Mouse (Mus musculus): Measurements from ENCODE around the gene Uqcc3. TPM values are rescaled to one million over a fixed set of nuclear protein-coding genes. Genes with fewer than 3 reads are reported as not detected.
A peak's percentile ranks its signal among the peaks of the same experiment; 100 is the strongest.

The Uqcc3 gene
- total and polyA plus RNA-seq, 2 experiments from 2014 or later: 26.5 to 65.0 TPM

GRCm38 (mm10) chr19:8831262-8831661, 49.5 kb downstream of the Uqcc3 start:
- Histone ChIP-seq H3K9ac (replicated peaks; ENCODE audit: low read length, poor library complexity, severe bottlenecking) (no peak overlapping the region), H3K4me1 (ENCODE audit: insufficient read depth, low read length) (no peaks in the 10 kb centered on the region), H3K27ac (ENCODE audit: low read depth, low read length) (no peak overlapping the region), H3K4me2 (ENCODE audit: low read depth, low read length, poor library complexity, severe bottlenecking) (no peak overlapping the region), H3K27me3 (ENCODE audit: insufficient read depth, low read length) (no peaks in the 10 kb centered on the region), H3K36me3 (ENCODE audit: insufficient read depth, low read length) (peaks cover 67% of the 10 kb centered on the region), H3K4me3 (ENCODE audit: low read depth, low read length) (no peak overlapping the region), H3K9me3 (ENCODE audit: low read length) (no peaks in the 10 kb centered on the region)
- DNase-seq (ENCODE audit: low spot score) (peak; percentile 47), ATAC-seq (ENCODE audit: low FRiP score) (peak; percentile 42; the same call in 1 of the 2 replicates)
- 75% methylated on average over 11 of the region's 11 CpGs for WGBS
- peak; percentile 41 for TF ChIP-seq CTCF (IDR thresholded peaks at IDR 0.05)

DNA sequence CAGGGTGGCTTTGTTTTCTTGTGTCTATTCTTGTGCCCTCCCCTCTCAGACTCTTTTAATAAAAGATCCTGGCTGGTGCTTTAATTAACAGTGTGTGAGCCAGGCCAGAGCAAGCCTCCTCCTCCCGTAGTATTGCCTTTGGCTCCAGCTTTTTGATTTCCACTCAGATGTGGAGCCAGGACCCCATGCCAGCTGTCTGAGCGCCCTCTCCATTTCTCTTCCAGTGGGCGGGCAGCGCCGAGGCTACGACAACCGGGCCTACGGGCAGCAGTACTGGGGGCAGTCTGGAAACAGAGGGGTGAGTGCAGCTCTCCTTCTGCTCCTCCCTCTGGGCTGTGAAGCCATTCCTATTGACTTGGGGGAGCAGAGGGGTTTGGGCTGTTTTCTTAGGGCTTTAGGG, 50.1 kb downstream of the Uqcc3 start:
- peaks cover 72% of the 10 kb centered on the region for H3K36me3 ChIP-seq (ENCODE audit: insufficient read depth, low read length)
- no peak for TF ChIP-seq CTCF (IDR thresholded peaks at IDR 0.05)
- no peak overlapping the region for H3K9ac ChIP-seq (replicated peaks; ENCODE audit: low read length, poor library complexity, severe bottlenecking)
- WGBS: 82% methylated on average over 8 of the region's 8 CpGs
- H3K9me3 ChIP-seq (ENCODE audit: low read length): no peaks in the 10 kb centered on the region
- no peak overlapping the region for H3K4me2 ChIP-seq (ENCODE audit: low read depth, low read length, poor library complexity, severe bottlenecking)
- no peak overlapping the region for H3K27ac ChIP-seq (ENCODE audit: low read depth, low read length)
- H3K4me1 ChIP-seq (ENCODE audit: insufficient read depth, low read length): no peaks in the 10 kb centered on the region
- no peak for ATAC-seq (ENCODE audit: low FRiP score)
- no peaks in the 10 kb centered on the region for H3K27me3 ChIP-seq (ENCODE audit: insufficient read depth, low read length)
- peak; percentile 9 for DNase-seq (ENCODE audit: low spot score)
- H3K4me3 ChIP-seq (ENCODE audit: low read depth, low read length): no peak overlapping the region

Small RNAs within 50 kb of the gene (microRNA-seq; reads per million reads assigned to microRNA genes)
- gene Mir5136 (ENCODE audit: borderline number of aligned reads): not detected

Other genes with a start within 250 kb of the Uqcc3 start
Only the 30 nearest of the 32 such genes appear.
- 111 and 133 TPM in 2 replicates for gene Slc3a2, start 157.6 kb downstream of the Uqcc3 start, total RNA-seq (2014; rRNA removed)
- 212 and 223 TPM in 2 replicates for gene Slc3a2, start 157.6 kb downstream of the Uqcc3 start, polyA plus RNA-seq (2015; fragmentation: Nextera tagmentation; extraction: Ambion mirVana)
- gene Wdr74, start 145.1 kb downstream of the Uqcc3 start, total RNA-seq (2014; rRNA removed): 50.9 and 65.7 TPM in 2 replicates
- gene Wdr74, start 145.1 kb downstream of the Uqcc3 start, polyA plus RNA-seq (2015; fragmentation: Nextera tagmentation; extraction: Ambion mirVana): 85.9 and 88.2 TPM in 2 replicates
- not detected in 2 replicates for gene 1700092M07Rik, start 140.2 kb downstream of the Uqcc3 start, total RNA-seq (2014; rRNA removed)
- gene 1700092M07Rik, start 140.2 kb downstream of the Uqcc3 start, polyA plus RNA-seq (2015; fragmentation: Nextera tagmentation; extraction: Ambion mirVana): 0.64 TPM in 1 of 2 replicates, not detected in the other
- 112 and 147 TPM in 2 replicates for gene Stx5a, start 139.5 kb downstream of the Uqcc3 start, total RNA-seq (2014; rRNA removed)
- 104 and 106 TPM in 2 replicates for gene Stx5a, start 139.5 kb downstream of the Uqcc3 start, polyA plus RNA-seq (2015; fragmentation: Nextera tagmentation; extraction: Ambion mirVana)
- gene Nxf1, start 123.8 kb downstream of the Uqcc3 start, total RNA-seq (2014; rRNA removed): 67.4 and 75.6 TPM in 2 replicates
- gene Nxf1, start 123.8 kb downstream of the Uqcc3 start, polyA plus RNA-seq (2015; fragmentation: Nextera tagmentation; extraction: Ambion mirVana): 90.0 and 92.8 TPM in 2 replicates
- gene Tmem223, start 109.9 kb downstream of the Uqcc3 start, total RNA-seq (2014; rRNA removed): 210 and 320 TPM in 2 replicates
- 202 and 230 TPM in 2 replicates for gene Tmem223, start 109.9 kb downstream of the Uqcc3 start, polyA plus RNA-seq (2015; fragmentation: Nextera tagmentation; extraction: Ambion mirVana)
- 20.4 and 27.3 TPM in 2 replicates for gene Tmem179b, start 106.5 kb downstream of the Uqcc3 start, total RNA-seq (2014; rRNA removed)
- 19.1 and 21.1 TPM in 2 replicates for gene Tmem179b, start 106.5 kb downstream of the Uqcc3 start, polyA plus RNA-seq (2015; fragmentation: Nextera tagmentation; extraction: Ambion mirVana)
- gene Taf6l, start 94.5 kb downstream of the Uqcc3 start, total RNA-seq (2014; rRNA removed): 32.5 and 38.7 TPM in 2 replicates
- gene Taf6l, start 94.5 kb downstream of the Uqcc3 start, polyA plus RNA-seq (2015; fragmentation: Nextera tagmentation; extraction: Ambion mirVana): 25.2 and 26.4 TPM in 2 replicates
- 67.2 and 67.5 TPM in 2 replicates for gene Polr2g, start 82.3 kb downstream of the Uqcc3 start, total RNA-seq (2014; rRNA removed)
- 163 and 171 TPM in 2 replicates for gene Polr2g, start 82.3 kb downstream of the Uqcc3 start, polyA plus RNA-seq (2015; fragmentation: Nextera tagmentation; extraction: Ambion mirVana)
- gene Zbtb3, start 78.4 kb downstream of the Uqcc3 start, total RNA-seq (2014; rRNA removed): 6.0 and 6.2 TPM in 2 replicates
- 3.2 and 4.5 TPM in 2 replicates for gene Zbtb3, start 78.4 kb downstream of the Uqcc3 start, polyA plus RNA-seq (2015; fragmentation: Nextera tagmentation; extraction: Ambion mirVana)
- 63.0 and 63.8 TPM in 2 replicates for gene Ttc9c, start 61.6 kb downstream of the Uqcc3 start, total RNA-seq (2014; rRNA removed)
- gene Ttc9c, start 61.6 kb downstream of the Uqcc3 start, polyA plus RNA-seq (2015; fragmentation: Nextera tagmentation; extraction: Ambion mirVana): 38.8 and 45.3 TPM in 2 replicates
- gene Hnrnpul2, start 60.9 kb downstream of the Uqcc3 start, total RNA-seq (2014; rRNA removed): 25.9 and 36.2 TPM in 2 replicates
- gene Hnrnpul2, start 60.9 kb downstream of the Uqcc3 start, polyA plus RNA-seq (2015; fragmentation: Nextera tagmentation; extraction: Ambion mirVana): 4.6 and 5.5 TPM in 2 replicates
- 5.6 and 12.7 TPM in 2 replicates for gene AC129217.1, start 51.1 kb downstream of the Uqcc3 start, total RNA-seq (2014; rRNA removed)
- not detected in 2 replicates for gene AC129217.1, start 51.1 kb downstream of the Uqcc3 start, polyA plus RNA-seq (2015; fragmentation: Nextera tagmentation; extraction: Ambion mirVana)
- 112 and 121 TPM in 2 replicates for gene Bscl2, start 43.5 kb downstream of the Uqcc3 start, total RNA-seq (2014; rRNA removed)
- 101 and 108 TPM in 2 replicates for gene Bscl2, start 43.5 kb downstream of the Uqcc3 start, polyA plus RNA-seq (2015; fragmentation: Nextera tagmentation; extraction: Ambion mirVana)
- 103 and 119 TPM in 2 replicates for gene Gng3, start 41.7 kb downstream of the Uqcc3 start, total RNA-seq (2014; rRNA removed)
- 746 and 809 TPM in 2 replicates for gene Gng3, start 41.7 kb downstream of the Uqcc3 start, polyA plus RNA-seq (2015; fragmentation: Nextera tagmentation; extraction: Ambion mirVana)
- gene Lrrn4cl, start 30.2 kb downstream of the Uqcc3 start, total RNA-seq (2014; rRNA removed): 2.7 and 3.5 TPM in 2 replicates
- 2.0 and 2.1 TPM in 2 replicates for gene Lrrn4cl, start 30.2 kb downstream of the Uqcc3 start, polyA plus RNA-seq (2015; fragmentation: Nextera tagmentation; extraction: Ambion mirVana)
- gene Ubxn1, start 9.4 kb downstream of the Uqcc3 start, total RNA-seq (2014; rRNA removed): 73.5 and 73.8 TPM in 2 replicates
- 142 and 143 TPM in 2 replicates for gene Ubxn1, start 9.4 kb downstream of the Uqcc3 start, polyA plus RNA-seq (2015; fragmentation: Nextera tagmentation; extraction: Ambion mirVana)
- 4.2 and 6.6 TPM in 2 replicates for gene Lbhd1, start 2.8 kb upstream of the Uqcc3 start, total RNA-seq (2014; rRNA removed)
- gene Lbhd1, start 2.8 kb upstream of the Uqcc3 start, polyA plus RNA-seq (2015; fragmentation: Nextera tagmentation; extraction: Ambion mirVana): 17.7 and 20.6 TPM in 2 replicates
- gene Gm49403, start 3.0 kb upstream of the Uqcc3 start, total RNA-seq (2014; rRNA removed): not detected in 2 replicates
- gene Gm49403, start 3.0 kb upstream of the Uqcc3 start, polyA plus RNA-seq (2015; fragmentation: Nextera tagmentation; extraction: Ambion mirVana): not detected in 2 replicates
- 17.8 and 23.7 TPM in 2 replicates for gene 1810009A15Rik, start 7.9 kb upstream of the Uqcc3 start, total RNA-seq (2014; rRNA removed)
- 29.2 and 32.9 TPM in 2 replicates for gene 1810009A15Rik, start 7.9 kb upstream of the Uqcc3 start, polyA plus RNA-seq (2015; fragmentation: Nextera tagmentation; extraction: Ambion mirVana)
- 3.8 TPM in 1 of 2 replicates, not detected in the other for gene Gm49416, start 8.0 kb upstream of the Uqcc3 start, total RNA-seq (2014; rRNA removed)
- not detected in 2 replicates for gene Gm49416, start 8.0 kb upstream of the Uqcc3 start, polyA plus RNA-seq (2015; fragmentation: Nextera tagmentation; extraction: Ambion mirVana)
- 30.3 and 37.8 TPM in 2 replicates for gene Ints5, start 12.1 kb upstream of the Uqcc3 start, total RNA-seq (2014; rRNA removed)
- gene Ints5, start 12.1 kb upstream of the Uqcc3 start, polyA plus RNA-seq (2015; fragmentation: Nextera tagmentation; extraction: Ambion mirVana): 20.2 and 21.8 TPM in 2 replicates
- 86.9 and 88.5 TPM in 2 replicates for gene Ganab, start 17.1 kb upstream of the Uqcc3 start, total RNA-seq (2014; rRNA removed)
- gene Ganab, start 17.1 kb upstream of the Uqcc3 start, polyA plus RNA-seq (2015; fragmentation: Nextera tagmentation; extraction: Ambion mirVana): 49.4 and 49.8 TPM in 2 replicates
- 111 TPM in 2 replicates for gene B3gat3, start 39.5 kb upstream of the Uqcc3 start, total RNA-seq (2014; rRNA removed)
- 95.5 and 99.7 TPM in 2 replicates for gene B3gat3, start 39.5 kb upstream of the Uqcc3 start, polyA plus RNA-seq (2015; fragmentation: Nextera tagmentation; extraction: Ambion mirVana)
- 3.0 and 6.3 TPM in 2 replicates for gene Rom1, start 48.4 kb upstream of the Uqcc3 start, total RNA-seq (2014; rRNA removed)
- 2.7 and 3.5 TPM in 2 replicates for gene Rom1, start 48.4 kb upstream of the Uqcc3 start, polyA plus RNA-seq (2015; fragmentation: Nextera tagmentation; extraction: Ambion mirVana)
- gene Eml3, start 48.6 kb upstream of the Uqcc3 start, total RNA-seq (2014; rRNA removed): 6.3 and 9.3 TPM in 2 replicates
- 8.7 and 9.0 TPM in 2 replicates for gene Eml3, start 48.6 kb upstream of the Uqcc3 start, polyA plus RNA-seq (2015; fragmentation: Nextera tagmentation; extraction: Ambion mirVana)
- gene Mta2, start 61.0 kb upstream of the Uqcc3 start, total RNA-seq (2014; rRNA removed): 64.3 and 65.6 TPM in 2 replicates
- gene Mta2, start 61.0 kb upstream of the Uqcc3 start, polyA plus RNA-seq (2015; fragmentation: Nextera tagmentation; extraction: Ambion mirVana): 73.6 and 77.9 TPM in 2 replicates
- gene Tut1, start 72.9 kb upstream of the Uqcc3 start, total RNA-seq (2014; rRNA removed): 18.1 and 19.0 TPM in 2 replicates
- gene Tut1, start 72.9 kb upstream of the Uqcc3 start, polyA plus RNA-seq (2015; fragmentation: Nextera tagmentation; extraction: Ambion mirVana): 15.1 and 18.4 TPM in 2 replicates
- 496 and 583 TPM in 2 replicates for gene Eef1g, start 86.1 kb upstream of the Uqcc3 start, total RNA-seq (2014; rRNA removed)
- 258 and 265 TPM in 2 replicates for gene Eef1g, start 86.1 kb upstream of the Uqcc3 start, polyA plus RNA-seq (2015; fragmentation: Nextera tagmentation; extraction: Ambion mirVana)
- 13.0 and 19.2 TPM in 2 replicates for gene Ahnak, start 108.4 kb upstream of the Uqcc3 start, total RNA-seq (2014; rRNA removed)
- 4.4 and 5.7 TPM in 2 replicates for gene Ahnak, start 108.4 kb upstream of the Uqcc3 start, polyA plus RNA-seq (2015; fragmentation: Nextera tagmentation; extraction: Ambion mirVana)

Data from midbrain, postnatal 0 days (tissue).